Mouse (Mus musculus) E14TG2a.4 (cell line): Measurements from ENCODE around the gene Gm11541.
"Not testable (repeated sequence)": the region's sequence is repeated elsewhere in the genome, so short reads cannot be mapped to it uniquely, and the experiment has no call there.

Source experiments
- H3K27me3 ChIP-seq: 2 replicates; pipeline ENCODE4 v1.6.1; 2014; ENCODE audit warnings: low read length, control low read depth; ENCODE audit not compliant: insufficient read depth
- H3K36me3 ChIP-seq: 2 replicates; pipeline ENCODE4 v1.6.1; 2014; ENCODE audit warnings: low read length, control low read depth; ENCODE audit not compliant: insufficient read depth
- H3K4me1 ChIP-seq: replicated peaks from 2 replicates; pipeline ENCODE4 v1.6.1; 2014; ENCODE audit warnings: low read depth, low read length, control low read depth
- H3K4me3 ChIP-seq: replicated peaks from 2 replicates; pipeline ENCODE4 v1.5.1; 2014; ENCODE audit warnings: mild to moderate bottlenecking, low read length
- H3K9me3 ChIP-seq: 2 replicates; pipeline ENCODE4 v1.6.1; 2014; ENCODE audit warnings: low read length, control low read depth
- CTCF ChIP-seq: conservative IDR thresholded peaks from 2 replicates; pipeline ENCODE4 v1.5.1; 2014; ENCODE audit warnings: low read length
- NANOG ChIP-seq: IDR thresholded peaks from 2 replicates; pipeline ENCODE4 v1.6.1; 2014; ENCODE audit warnings: borderline replicate concordance, low read length, mixed read lengths
- POU5F1 ChIP-seq: IDR thresholded peaks from 2 replicates; pipeline ENCODE4 v1.6.1; 2014; ENCODE audit warnings: low read length, borderline replicate concordance

Gene Gm11541

DNA sequence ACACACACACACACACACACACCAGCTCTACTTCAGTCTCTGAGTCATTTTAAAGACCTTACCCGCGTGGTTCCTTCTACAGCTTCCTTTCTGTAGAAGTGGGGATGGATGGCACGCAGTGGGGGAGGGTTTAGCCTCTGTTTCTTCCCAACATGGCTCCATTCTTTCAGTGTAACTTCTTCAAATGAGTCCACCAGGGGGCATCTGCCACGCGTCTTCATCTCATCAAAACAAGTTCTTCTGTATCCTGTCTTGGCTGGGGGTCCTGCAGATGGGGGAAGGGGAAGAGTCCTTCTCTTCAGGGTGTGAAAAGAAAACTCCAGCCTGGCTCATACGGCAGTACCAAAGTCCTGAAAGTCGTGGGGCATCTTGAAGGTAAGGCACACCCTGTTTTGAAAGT, 279 bp downstream of the Gm11541 start:
- H3K9me3 ChIP-seq = peaks cover 16% of the 10 kb centered on the region

DNA sequence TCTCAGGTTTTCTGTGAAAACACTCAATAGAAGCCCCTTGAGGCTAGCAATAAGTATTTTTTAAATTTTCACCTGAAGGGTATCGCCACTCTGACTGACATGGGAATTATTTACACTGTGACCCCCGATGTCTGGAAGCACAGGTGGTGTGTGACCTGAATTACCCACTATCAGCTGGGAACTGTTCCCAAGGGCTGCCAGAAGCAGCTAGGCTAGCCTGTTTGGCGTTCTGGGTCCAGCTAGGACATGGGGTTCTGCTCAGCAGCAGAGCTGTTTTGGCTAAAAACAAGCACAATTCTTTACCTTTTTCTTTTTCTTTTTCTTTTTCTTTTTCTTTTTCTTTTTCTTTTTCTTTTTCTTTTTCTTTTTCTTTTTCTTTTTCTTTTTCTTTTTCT, 2.1 kb downstream of the Gm11541 start:
- peaks cover 22% of the 10 kb centered on the region for H3K4me1 ChIP-seq
- no peak overlapping the region for H3K4me3 ChIP-seq
- TF ChIP-seq CTCF (no peak), NANOG (no peak), POU5F1 (no peak)
- peaks cover 16% of the 10 kb centered on the region for H3K9me3 ChIP-seq
- no peaks in the 10 kb centered on the region for H3K36me3 ChIP-seq
- peaks cover 9% of the 10 kb centered on the region; the same call in 1 of the 2 replicates for H3K27me3 ChIP-seq

More for the DNA sequence above, 279 bp downstream of the Gm11541 start:
- Histone ChIP-seq H3K4me1 (peaks cover 6% of the 10 kb centered on the region), H3K36me3 (no peaks in the 10 kb centered on the region), H3K4me3 (no peak overlapping the region), H3K27me3 (peaks cover 9% of the 10 kb centered on the region; the same call in 1 of the 2 replicates)
- peak; percentile 12 for TF ChIP-seq CTCF
- TF ChIP-seq POU5F1 = no peak

DNA sequence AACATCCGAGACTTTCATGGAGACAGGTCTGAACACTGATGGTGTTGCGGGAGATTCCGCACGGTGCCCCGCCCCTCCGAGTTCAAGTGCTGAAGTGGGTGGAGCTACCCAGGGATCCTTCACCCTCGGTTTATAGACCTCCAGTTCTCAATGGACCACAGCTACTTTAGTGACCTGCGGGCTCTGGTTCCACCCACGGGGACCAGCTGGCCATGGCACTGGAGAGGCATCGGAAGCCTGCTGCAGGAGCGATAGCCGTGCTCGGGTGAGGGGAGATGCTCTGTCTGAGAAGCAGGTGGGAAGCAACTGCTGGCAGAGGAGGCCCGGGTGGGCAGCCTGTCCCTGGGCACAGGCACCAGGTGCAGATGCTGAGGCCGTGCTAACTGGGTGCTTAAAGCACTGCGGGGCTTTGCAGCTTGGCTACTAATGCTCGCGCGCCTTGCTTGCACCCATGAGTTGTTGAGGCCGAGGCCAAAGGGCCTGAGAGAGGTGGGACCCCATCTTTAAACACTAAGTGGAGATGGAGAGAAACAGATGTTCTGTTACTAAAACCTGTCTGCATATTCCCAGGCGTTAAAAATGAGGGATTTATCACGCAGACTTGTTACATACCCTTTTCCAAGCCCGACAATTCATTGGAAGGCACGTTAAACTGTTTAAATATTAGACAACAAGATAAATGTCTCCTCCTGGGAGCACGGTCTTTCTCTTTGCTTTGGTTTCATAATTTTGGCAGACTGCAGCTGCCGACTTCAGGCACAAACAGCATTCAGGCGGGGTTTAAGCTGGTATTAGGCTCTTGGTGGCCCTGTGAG, 2.7 kb downstream of the Gm11541 start:
- TF ChIP-seq CTCF (no peak), POU5F1 (no peak), NANOG (no peak)
- Histone ChIP-seq H3K9me3 (peaks cover 16% of the 10 kb centered on the region), H3K4me1 (peaks cover 25% of the 10 kb centered on the region), H3K36me3 (no peaks in the 10 kb centered on the region), H3K4me3 (peak overlapping the region; percentile 20; the same call in 1 of the 2 replicates), H3K27me3 (peaks cover 9% of the 10 kb centered on the region; the same call in 1 of the 2 replicates)

DNA sequence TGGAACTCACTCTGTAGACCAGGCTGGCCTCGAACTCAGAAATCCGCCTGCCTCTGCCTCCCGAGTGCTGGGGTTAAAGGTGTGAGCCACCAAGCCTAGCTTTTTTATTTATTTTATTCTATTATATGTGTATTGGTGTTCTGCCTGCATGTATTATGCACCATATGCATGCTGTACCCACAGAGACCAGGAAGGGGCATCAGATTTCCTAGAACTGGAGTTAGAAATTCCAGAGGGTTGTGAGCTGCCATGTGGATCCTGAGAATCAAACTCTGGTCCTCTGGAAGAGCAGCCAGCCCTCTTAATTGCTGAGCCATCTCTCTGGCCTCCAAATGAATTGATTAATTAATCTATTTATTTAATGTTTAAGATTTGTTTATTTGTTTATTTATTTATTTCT, 4.9 kb downstream of the Gm11541 start:
- peaks cover 9% of the 10 kb centered on the region; the same call in 1 of the 2 replicates for H3K27me3 ChIP-seq
- H3K36me3 ChIP-seq = no peaks in the 10 kb centered on the region
- H3K9me3 ChIP-seq = no peaks in the 10 kb centered on the region
- no peak overlapping the region for H3K4me3 ChIP-seq
- TF ChIP-seq NANOG = no peak
- TF ChIP-seq CTCF = peak; percentile 65
- TF ChIP-seq POU5F1 = no peak
- peaks cover 25% of the 10 kb centered on the region for H3K4me1 ChIP-seq

DNA sequence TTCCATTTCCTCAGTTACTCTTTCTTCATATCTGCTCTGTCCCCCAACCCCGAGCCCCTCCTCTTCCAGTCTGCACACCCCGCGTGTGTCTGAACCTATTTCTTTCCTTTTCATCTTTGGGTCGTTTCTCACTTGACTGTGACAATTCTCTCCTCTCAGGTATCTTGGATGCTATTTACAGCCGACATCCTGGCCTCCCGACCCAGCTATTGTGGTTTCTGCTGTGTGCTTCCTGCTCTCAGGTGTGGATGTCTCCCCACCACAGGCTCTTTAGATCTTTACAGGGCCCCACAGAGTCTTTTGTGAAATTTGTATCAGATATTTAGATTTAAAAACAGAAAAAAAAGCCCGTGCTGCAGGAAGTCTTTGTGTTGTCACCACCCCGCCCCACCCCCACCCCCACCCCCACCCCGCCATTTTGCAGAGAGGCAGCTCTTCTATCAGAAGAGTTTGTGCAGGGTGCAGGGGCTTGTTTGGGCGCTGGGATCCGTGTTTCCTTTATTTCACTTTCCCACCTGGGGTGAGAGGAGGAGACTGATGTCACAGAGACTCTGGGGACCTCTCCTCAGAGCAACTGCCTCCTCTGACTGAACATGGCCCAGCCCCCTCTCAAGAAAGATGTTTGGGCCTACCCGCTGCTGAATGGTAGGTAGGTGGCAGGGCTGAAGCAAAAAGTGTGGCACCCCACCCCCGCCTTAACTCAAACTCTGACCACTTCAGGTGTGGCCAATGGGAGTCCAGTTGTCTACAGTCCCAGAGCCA, 6.4 kb downstream of the Gm11541 start:
- H3K9me3 ChIP-seq = no peaks in the 10 kb centered on the region
- peaks cover 22% of the 10 kb centered on the region for H3K4me1 ChIP-seq
- H3K27me3 ChIP-seq = peaks cover 5% of the 10 kb centered on the region; the same call in 1 of the 2 replicates
- H3K36me3 ChIP-seq = no peaks in the 10 kb centered on the region
- TF ChIP-seq NANOG (no peak), POU5F1 (no peak), CTCF (no peak)
- 0 out of 2 replicates have a peak overlapping the region, but pooled peaks have one; percentile 20 for H3K4me3 ChIP-seq

DNA sequence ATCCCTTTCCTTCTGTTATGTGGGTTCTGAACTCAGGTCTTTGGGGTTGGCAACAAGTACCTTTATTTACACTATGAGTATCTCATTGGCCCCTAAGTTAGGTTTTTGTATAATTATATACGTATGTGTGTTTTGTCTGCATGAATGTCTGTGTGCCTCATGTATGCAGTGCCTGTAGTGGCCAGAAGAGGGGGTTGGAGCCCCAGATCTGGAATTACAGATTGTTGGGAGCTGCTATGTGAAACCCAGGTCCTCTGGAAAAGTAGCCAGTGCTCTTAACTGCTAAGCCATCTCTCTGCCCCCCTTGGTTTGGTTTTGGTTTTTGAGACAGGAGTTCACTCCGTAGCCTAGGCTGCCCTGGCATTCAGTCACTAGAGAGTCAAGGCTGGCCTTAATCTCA, 7.2 kb downstream of the Gm11541 start:
- 0 out of 2 replicates have a peak, but pooled peaks cover 2% of the 10 kb centered on the region for H3K27me3 ChIP-seq
- no peaks in the 10 kb centered on the region for H3K9me3 ChIP-seq
- H3K36me3 ChIP-seq = no peaks in the 10 kb centered on the region
- H3K4me1 ChIP-seq = peaks cover 22% of the 10 kb centered on the region
- TF ChIP-seq POU5F1 (no peak), NANOG (no peak), CTCF (peak; percentile 81)
- no peak overlapping the region for H3K4me3 ChIP-seq

DNA sequence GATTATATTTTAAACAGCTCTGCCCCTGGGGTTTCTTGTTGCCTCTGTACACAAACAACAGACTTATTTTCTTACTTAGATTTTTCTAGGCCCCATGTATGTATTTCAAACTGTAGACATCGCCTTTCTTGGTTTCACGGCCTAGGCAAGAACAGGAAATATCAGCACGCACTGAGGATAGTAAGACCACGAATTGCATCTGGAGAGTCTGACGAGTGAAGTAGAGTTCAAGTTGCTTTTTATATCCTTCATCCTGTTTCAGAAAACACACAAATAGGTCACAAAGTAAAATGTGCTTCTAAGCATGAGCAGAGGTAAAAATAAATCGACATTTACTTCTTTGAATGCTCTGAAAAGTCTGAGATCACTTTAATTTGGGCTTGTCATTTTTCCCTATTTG, 8.8 kb downstream of the Gm11541 start:
- no peaks in the 10 kb centered on the region for H3K9me3 ChIP-seq
- H3K36me3 ChIP-seq = no peaks in the 10 kb centered on the region
- H3K27me3 ChIP-seq = no peaks in the 10 kb centered on the region
- no peak overlapping the region for H3K4me3 ChIP-seq
- peaks cover 22% of the 10 kb centered on the region for H3K4me1 ChIP-seq
- TF ChIP-seq POU5F1 (no peak), NANOG (no peak), CTCF (no peak)

DNA sequence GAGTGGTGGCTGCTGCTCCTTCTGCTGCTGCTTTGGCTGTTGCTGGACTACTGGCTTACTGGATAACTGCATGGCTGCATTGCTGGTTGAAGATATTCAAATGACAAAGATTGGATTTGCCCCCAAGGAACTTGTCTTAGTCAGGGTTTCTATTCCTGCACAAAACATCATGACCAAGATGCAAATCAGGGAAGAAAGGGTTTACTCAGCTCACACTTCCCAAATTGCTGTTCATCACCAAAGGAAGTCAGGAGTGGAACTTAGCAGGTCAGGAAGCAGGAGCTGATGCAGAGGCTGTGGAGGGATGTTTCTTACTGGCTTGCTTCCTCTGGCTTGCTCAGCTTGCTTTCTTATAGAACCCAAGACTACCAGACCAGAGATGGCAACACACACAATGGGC, 11.8 kb downstream of the Gm11541 start:
- not testable (repeated sequence) for H3K9me3 ChIP-seq, H3K4me3 ChIP-seq, H3K4me1 ChIP-seq, H3K36me3 ChIP-seq, H3K27me3 ChIP-seq
